Mouse (Mus musculus) embryonic facial prominence, embryonic 11.5 days (tissue): ENCODE results near the gene Spef1. TPM values are rescaled to one million over a fixed set of nuclear protein-coding genes. Genes with fewer than 3 reads are reported as not detected.
A peak's percentile ranks its signal among the peaks of the same experiment; 100 is the strongest.
"Not testable (repeated sequence)": the region's sequence is repeated elsewhere in the genome, so short reads cannot be mapped to it uniquely, and the experiment has no call there.

Source experiments
- ATAC-seq: fragments of 200-750 bp; cut with Nextera tagmentation; replicated peaks from 2 replicates; pipeline ENCODE4 v1.8.0; 2017; ENCODE audit warnings: low read depth; ENCODE audit not compliant: insufficient number of reproducible peaks, low FRiP score, low TSS enrichment
- DNase-seq: peaks from one replicate; pipeline ENCODE4 v3.0.0-alpha.2; 2015; ENCODE audit warnings: low spot score
- H3K27ac ChIP-seq: fragments of 300-500 bp; sonication (generic); replicated peaks from 2 replicates; pipeline ENCODE4 v1.5.1; 2014; ENCODE audit warnings: mild to moderate bottlenecking, low read depth, low read length, control low read depth
- H3K27me3 ChIP-seq: fragments of 300-500 bp; sonication (generic); 2 replicates; pipeline ENCODE4 v1.6.1; 2014; ENCODE audit warnings: mild to moderate bottlenecking, low read length, moderate library complexity, mixed read lengths; ENCODE audit not compliant: control insufficient read depth, insufficient read depth
- H3K36me3 ChIP-seq: fragments of 300-500 bp; sonication (generic); replicated peaks from 2 replicates; pipeline ENCODE4 v1.6.1; 2014; ENCODE audit warnings: low read depth, mild to moderate bottlenecking, low read length, moderate library complexity, mixed read lengths; ENCODE audit not compliant: control insufficient read depth, insufficient read depth
- H3K4me1 ChIP-seq: fragments of 300-500 bp; sonication (generic); 2 replicates; pipeline ENCODE4 v1.6.1; 2014; ENCODE audit warnings: low read length, mixed read lengths; ENCODE audit not compliant: control insufficient read depth, insufficient read depth
- H3K4me2 ChIP-seq: fragments of 300-500 bp; sonication (generic); 2 replicates; pipeline ENCODE4 v1.6.1; 2014; ENCODE audit warnings: low read depth, mild to moderate bottlenecking, control low read depth, low read length, moderate library complexity
- H3K4me3 ChIP-seq: fragments of 300-500 bp; sonication (generic); 2 replicates; pipeline ENCODE4 v1.5.1; 2014; ENCODE audit warnings: low read depth, low read length, control low read depth
- H3K9ac ChIP-seq: fragments of 300-500 bp; sonication (generic); replicated peaks from 2 replicates; pipeline ENCODE4 v1.6.1; 2014; ENCODE audit warnings: mild to moderate bottlenecking, control low read depth, low read length
- H3K9me3 ChIP-seq: fragments of 300-500 bp; sonication (generic); replicated peaks from 2 replicates; pipeline ENCODE4 v1.6.1; 2016; ENCODE audit warnings: mild to moderate bottlenecking, low read length, inconsistent platforms, mixed read lengths; ENCODE audit not compliant: control insufficient read depth
- WGBS: fragments of 180-500 bp; shearing (Covaris S2); extraction: QIAGEN DNeasy Blood & Tissue Kit; methylation state at CpG from one replicate; pipeline ENCODE4 v1.1.7; 2014; 5-methylcytosine and 5-hydroxymethylcytosine counted together
- polyA plus RNA-seq: library from polyadenylated mRNA; unstranded; fragments of >200 nt; fragmentation: Nextera tagmentation; extraction: Ambion mirVana; gene quantifications from 2 replicates; pipeline ENCODE4 v1.2.1, GENCODE M21; 2014

Gene Spef1
- polyA plus RNA-seq, result 3.4 and 4.1 TPM in 2 replicates

GRCm38 (mm10) chr2:131186771-131187601 is at the start of gene Spef1, which contains the start of gene Cdc25b:
Gene Spef1 (minus strand): TSS chr2:131187282.
Gene Cdc25b (plus strand): TSS chr2:131186949.
- under 1% methylated on average over 42 of the region's 43 CpGs for WGBS
- peak within 1 kb of the TSS; percentile 63 for H3K4me3 ChIP-seq
- ATAC-seq, result peak; percentile 77
- no peaks in the 10 kb centered on the region; the same call in none of the 2 replicates for H3K4me1 ChIP-seq
- peak within 1 kb of the TSS; percentile 87 for H3K4me2 ChIP-seq
- DNase-seq, result peak; percentile 90
- H3K9ac ChIP-seq, result peak within 1 kb of the TSS; percentile 83
- no peaks in the 10 kb centered on the region for H3K27me3 ChIP-seq
- no peaks in the 10 kb centered on the region for H3K9me3 ChIP-seq
- H3K36me3 ChIP-seq, result no peaks in the 10 kb centered on the region
- peak within 1 kb of the TSS; percentile 67; the same call in 1 of the 2 replicates for H3K27ac ChIP-seq

- H3K9me3 ChIP-seq, result no peaks in the 10 kb centered on the region
- peak overlapping the region; percentile 87; the same call in 1 of the 2 replicates for H3K4me2 ChIP-seq
- no peak overlapping the region; the same call in 1 of the 2 replicates for H3K9ac ChIP-seq
- ATAC-seq (no peak), DNase-seq (no peak)
- H3K27ac ChIP-seq, result no peak overlapping the region
- H3K36me3 ChIP-seq, result no peaks in the 10 kb centered on the region
- H3K4me3 ChIP-seq, result no peak overlapping the region
- 72% methylated on average over 7 of the region's 7 CpGs for WGBS
- no peaks in the 10 kb centered on the region for H3K4me1 ChIP-seq
- no peaks in the 10 kb centered on the region for H3K27me3 ChIP-seq
Measured at GRCm38 (mm10) chr2:131234970-131235635, 48.0 kb upstream of the Spef1 start.

- WGBS, result 12% methylated on average over 28 of the region's 28 CpGs
- no peaks in the 10 kb centered on the region for H3K4me1 ChIP-seq
- H3K9me3 ChIP-seq, result no peaks in the 10 kb centered on the region
- H3K36me3 ChIP-seq, result no peaks in the 10 kb centered on the region
- no peak for DNase-seq
- peak overlapping the region; percentile 81 for H3K9ac ChIP-seq
- peak; percentile 17; the same call in 1 of the 2 replicates for ATAC-seq
- H3K4me3 ChIP-seq, result peak overlapping the region; percentile 60
- H3K4me2 ChIP-seq, result peak overlapping the region; percentile 87
- H3K27me3 ChIP-seq, result no peaks in the 10 kb centered on the region
- H3K27ac ChIP-seq, result 0 out of 2 replicates have a peak overlapping the region, but pooled peaks have one; percentile 20
Measured at GRCm38 (mm10) chr2:131234127-131234650, 47.1 kb upstream of the Spef1 start.

- H3K4me3 ChIP-seq, result peak within 1 kb of the TSS; percentile 60
- no peaks in the 10 kb centered on the region for H3K9me3 ChIP-seq
- H3K4me2 ChIP-seq, result peak within 1 kb of the TSS; percentile 87
- no peaks in the 10 kb centered on the region for H3K4me1 ChIP-seq
- no peaks in the 10 kb centered on the region for H3K36me3 ChIP-seq
- peak; percentile 100 for ATAC-seq
- DNase-seq, result peak; percentile 97
- H3K27ac ChIP-seq, result 0 out of 2 replicates have a peak within 1 kb of the TSS, but pooled peaks have one; percentile 20
- H3K27me3 ChIP-seq, result no peaks in the 10 kb centered on the region
- 9% methylated on average over 29 of the region's 29 CpGs for WGBS
- peak within 1 kb of the TSS; percentile 81 for H3K9ac ChIP-seq
Measured at GRCm38 (mm10) chr2:131233307-131234126, 46.4 kb upstream of the Spef1 start, which contains the start of gene Mavs. Gene Mavs (plus strand): TSS chr2:131234063.

- DNase-seq (no peak), ATAC-seq (no peak)
- 83% methylated on average over 2 of the region's 2 CpGs for WGBS
Measured at GRCm38 (mm10) chr2:131232558-131232957, 45.5 kb upstream of the Spef1 start.

GRCm38 (mm10) chr2:131227243-131227642 is 40.2 kb upstream of the Spef1 start:
- Histone ChIP-seq H3K4me1 (no peaks in the 10 kb centered on the region), H3K4me3 (no peak overlapping the region), H3K36me3 (no peaks in the 10 kb centered on the region), H3K9me3 (no peaks in the 10 kb centered on the region), H3K4me2 (no peak overlapping the region), H3K9ac (no peak overlapping the region), H3K27me3 (no peaks in the 10 kb centered on the region), H3K27ac (no peak overlapping the region)
- DNase-seq (no peak), ATAC-seq (no peak)
- WGBS, result 84% methylated on average over 3 of the region's 3 CpGs

More at GRCm38 (mm10) chr2:131232558-131232957, 45.5 kb upstream of the Spef1 start:
- H3K27me3 ChIP-seq, result no peaks in the 10 kb centered on the region
- H3K9ac ChIP-seq, result no peak overlapping the region
- H3K4me1 ChIP-seq, result no peaks in the 10 kb centered on the region
- no peaks in the 10 kb centered on the region for H3K36me3 ChIP-seq
- no peak overlapping the region for H3K27ac ChIP-seq
- H3K4me3 ChIP-seq, result no peak overlapping the region
- no peak overlapping the region for H3K4me2 ChIP-seq
- H3K9me3 ChIP-seq, result no peaks in the 10 kb centered on the region

- ATAC-seq, H3K9ac ChIP-seq, DNase-seq, H3K4me2 ChIP-seq, H3K27me3 ChIP-seq, H3K4me1 ChIP-seq, H3K9me3 ChIP-seq, H3K36me3 ChIP-seq, H3K4me3 ChIP-seq, H3K27ac ChIP-seq: not testable (repeated sequence)
- 68% methylated on average over 2 of the region's 2 CpGs for WGBS
Measured at GRCm38 (mm10) chr2:131226669-131227068, 39.6 kb upstream of the Spef1 start.
